Mouse (Mus musculus): ENCODE results near the gene Sema6d. TPM values are rescaled to one million over a fixed set of nuclear protein-coding genes. Genes with fewer than 3 reads are reported as not detected.

The Sema6d gene
- polyA plus RNA-seq, 1 experiment from 2014 or later: 27.5 TPM

- WGBS: 82% methylated on average over 5 of the region's 5 CpGs
- no peak overlapping the region for H3K9ac ChIP-seq
- H3K36me3 ChIP-seq: peaks cover 82% of the 10 kb centered on the region
Observed at GRCm38 (mm10) chr2:124660686-124661085, 570.9 kb downstream of the Sema6d start.

GRCm38 (mm10) chr2:124661316-124661715 is 571.5 kb downstream of the Sema6d start:
- 92% methylated on average over 9 of the region's 9 CpGs for WGBS
- no peak overlapping the region for H3K27ac ChIP-seq (ENCODE audit: poor library complexity, severe bottlenecking)

More at GRCm38 (mm10) chr2:124660686-124661085, 570.9 kb downstream of the Sema6d start:
- H3K9me3 ChIP-seq (replicated peaks): no peaks in the 10 kb centered on the region
- H3K27me3 ChIP-seq (replicated peaks): no peaks in the 10 kb centered on the region
- no peak for ATAC-seq (ENCODE audit: insufficient number of reproducible peaks, low FRiP score)
- no peak overlapping the region for H3K27ac ChIP-seq (ENCODE audit: poor library complexity, severe bottlenecking)
- H3K4me1 ChIP-seq (replicated peaks): peaks cover 11% of the 10 kb centered on the region
- no peak overlapping the region for H3K4me3 ChIP-seq
- no peak overlapping the region for H3K4me2 ChIP-seq

GRCm38 (mm10) chr2:124662257-124662656 is 572.5 kb downstream of the Sema6d start:
- Histone ChIP-seq H3K9me3 (replicated peaks) (no peaks in the 10 kb centered on the region), H3K27me3 (replicated peaks) (no peaks in the 10 kb centered on the region), H3K9ac (no peak overlapping the region), H3K4me1 (replicated peaks) (peaks cover 11% of the 10 kb centered on the region), H3K27ac (ENCODE audit: poor library complexity, severe bottlenecking) (0 out of 2 replicates have a peak overlapping the region, but pooled peaks have one; percentile 14), H3K36me3 (peaks cover 81% of the 10 kb centered on the region), H3K4me3 (no peak overlapping the region), H3K4me2 (no peak overlapping the region)
- 23% methylated on average over 5 of the region's 5 CpGs for whole genome bisulfite sequencing
- no peak for ATAC-seq (ENCODE audit: insufficient number of reproducible peaks, low FRiP score)

More at GRCm38 (mm10) chr2:124661316-124661715, 571.5 kb downstream of the Sema6d start:
- Histone ChIP-seq H3K9ac (no peak overlapping the region), H3K9me3 (replicated peaks) (no peaks in the 10 kb centered on the region), H3K27me3 (replicated peaks) (no peaks in the 10 kb centered on the region), H3K4me3 (no peak overlapping the region), H3K4me1 (replicated peaks) (peaks cover 11% of the 10 kb centered on the region), H3K36me3 (peaks cover 83% of the 10 kb centered on the region), H3K4me2 (no peak overlapping the region)
- no peak for ATAC-seq (ENCODE audit: insufficient number of reproducible peaks, low FRiP score)

- H3K9me3 ChIP-seq (replicated peaks): no peaks in the 10 kb centered on the region
- no peak overlapping the region for H3K9ac ChIP-seq
- H3K4me3 ChIP-seq: no peak overlapping the region
- H3K4me1 ChIP-seq (replicated peaks): peaks cover 11% of the 10 kb centered on the region
- no peak for ATAC-seq (ENCODE audit: insufficient number of reproducible peaks, low FRiP score)
- peaks cover 62% of the 10 kb centered on the region for H3K36me3 ChIP-seq
- H3K4me2 ChIP-seq: no peak overlapping the region
- WGBS: 89% methylated on average over 16 of the region's 16 CpGs
- H3K27me3 ChIP-seq (replicated peaks): no peaks in the 10 kb centered on the region
- H3K27ac ChIP-seq (ENCODE audit: poor library complexity, severe bottlenecking): no peak overlapping the region
Observed at GRCm38 (mm10) chr2:124664191-124664590, 574.4 kb downstream of the Sema6d start.

GRCm38 (mm10) chr2:124668431-124668830 is 578.7 kb downstream of the Sema6d start:
- ATAC-seq (ENCODE audit: insufficient number of reproducible peaks, low FRiP score): no peak
- Histone ChIP-seq H3K9ac (no peak overlapping the region), H3K27me3 (replicated peaks) (no peaks in the 10 kb centered on the region), H3K4me2 (no peak overlapping the region), H3K9me3 (replicated peaks) (no peaks in the 10 kb centered on the region), H3K4me1 (replicated peaks) (no peaks in the 10 kb centered on the region), H3K4me3 (no peak overlapping the region), H3K36me3 (peaks cover 36% of the 10 kb centered on the region), H3K27ac (ENCODE audit: poor library complexity, severe bottlenecking) (no peak overlapping the region)
- 85% methylated on average over 1 of the region's 1 CpGs for WGBS

GRCm38 (mm10) chr2:124673117-124673516 is 583.3 kb downstream of the Sema6d start:
- ATAC-seq (ENCODE audit: insufficient number of reproducible peaks, low FRiP score): no peak

GRCm38 (mm10) chr2:124684481-124684901 is 594.7 kb downstream of the Sema6d start:
- no peaks in the 10 kb centered on the region for H3K27me3 ChIP-seq (replicated peaks)
- 64% methylated on average over 5 of the region's 5 CpGs for WGBS
- no peak overlapping the region for H3K27ac ChIP-seq (ENCODE audit: poor library complexity, severe bottlenecking)
- no peaks in the 10 kb centered on the region for H3K4me1 ChIP-seq (replicated peaks)
- no peaks in the 10 kb centered on the region for H3K9me3 ChIP-seq (replicated peaks)
- no peaks in the 10 kb centered on the region for H3K36me3 ChIP-seq
- no peak for ATAC-seq (ENCODE audit: insufficient number of reproducible peaks, low FRiP score)
- H3K4me2 ChIP-seq: no peak overlapping the region
- H3K4me3 ChIP-seq: no peak overlapping the region
- H3K9ac ChIP-seq: no peak overlapping the region

More at GRCm38 (mm10) chr2:124673117-124673516, 583.3 kb downstream of the Sema6d start:
- Histone ChIP-seq H3K4me1 (replicated peaks) (no peaks in the 10 kb centered on the region), H3K27me3 (replicated peaks) (no peaks in the 10 kb centered on the region), H3K9me3 (replicated peaks) (no peaks in the 10 kb centered on the region), H3K4me2 (no peak overlapping the region), H3K9ac (no peak overlapping the region), H3K36me3 (no peaks in the 10 kb centered on the region), H3K27ac (ENCODE audit: poor library complexity, severe bottlenecking) (no peak overlapping the region), H3K4me3 (no peak overlapping the region)

GRCm38 (mm10) chr2:124690372-124690771 is 600.6 kb downstream of the Sema6d start:
- Histone ChIP-seq H3K27me3 (replicated peaks) (no peaks in the 10 kb centered on the region), H3K4me3 (no peak overlapping the region), H3K9ac (no peak overlapping the region), H3K4me2 (no peak overlapping the region), H3K9me3 (replicated peaks) (0 out of 2 replicates have a peak, but pooled peaks cover 4% of the 10 kb centered on the region), H3K36me3 (no peaks in the 10 kb centered on the region), H3K27ac (ENCODE audit: poor library complexity, severe bottlenecking) (no peak overlapping the region), H3K4me1 (replicated peaks) (no peaks in the 10 kb centered on the region)
- no peak for ATAC-seq (ENCODE audit: insufficient number of reproducible peaks, low FRiP score)
- 73% methylated on average over 1 of the region's 1 CpGs for WGBS

- Histone ChIP-seq H3K36me3 (no peaks in the 10 kb centered on the region), H3K9ac (no peak overlapping the region), H3K27ac (ENCODE audit: poor library complexity, severe bottlenecking) (no peak overlapping the region), H3K4me1 (replicated peaks) (no peaks in the 10 kb centered on the region; the same call in 1 of the 2 replicates), H3K4me2 (no peak overlapping the region), H3K4me3 (no peak overlapping the region), H3K9me3 (replicated peaks) (no peaks in the 10 kb centered on the region), H3K27me3 (replicated peaks) (no peaks in the 10 kb centered on the region)
- ATAC-seq (ENCODE audit: insufficient number of reproducible peaks, low FRiP score): no peak
- 81% methylated on average over 10 of the region's 10 CpGs for WGBS
Observed at GRCm38 (mm10) chr2:124702621-124703020, 612.9 kb downstream of the Sema6d start.

GRCm38 (mm10) chr2:124704922-124705321 is 615.2 kb downstream of the Sema6d start:
- H3K9ac ChIP-seq: no peak overlapping the region
- no peaks in the 10 kb centered on the region for H3K27me3 ChIP-seq (replicated peaks)
- H3K4me3 ChIP-seq: no peak overlapping the region
- H3K4me2 ChIP-seq: no peak overlapping the region
- H3K4me1 ChIP-seq (replicated peaks): no peaks in the 10 kb centered on the region; the same call in 1 of the 2 replicates
- no peaks in the 10 kb centered on the region for H3K9me3 ChIP-seq (replicated peaks)
- WGBS: 53% methylated on average over 4 of the region's 4 CpGs
- peak overlapping the region; percentile 64 for H3K27ac ChIP-seq (ENCODE audit: poor library complexity, severe bottlenecking)
- ATAC-seq (ENCODE audit: insufficient number of reproducible peaks, low FRiP score): peak; percentile 88
- H3K36me3 ChIP-seq: no peaks in the 10 kb centered on the region

GRCm38 (mm10) chr2:124705806-124706205 is 616.0 kb downstream of the Sema6d start:
- Histone ChIP-seq H3K4me2 (no peak overlapping the region), H3K36me3 (no peaks in the 10 kb centered on the region), H3K9ac (no peak overlapping the region), H3K4me1 (replicated peaks) (no peaks in the 10 kb centered on the region; the same call in 1 of the 2 replicates), H3K9me3 (replicated peaks) (no peaks in the 10 kb centered on the region), H3K27me3 (replicated peaks) (no peaks in the 10 kb centered on the region), H3K27ac (ENCODE audit: poor library complexity, severe bottlenecking) (peak overlapping the region; percentile 52; the same call in 1 of the 2 replicates), H3K4me3 (no peak overlapping the region)
- WGBS: 46% methylated on average over 4 of the region's 4 CpGs
- ATAC-seq (ENCODE audit: insufficient number of reproducible peaks, low FRiP score): no peak

- H3K27ac ChIP-seq (ENCODE audit: poor library complexity, severe bottlenecking): no peak overlapping the region
- ATAC-seq (ENCODE audit: insufficient number of reproducible peaks, low FRiP score): no peak
- no peak overlapping the region for H3K4me2 ChIP-seq
- H3K36me3 ChIP-seq: no peaks in the 10 kb centered on the region
- H3K4me3 ChIP-seq: no peak overlapping the region
- H3K27me3 ChIP-seq (replicated peaks): no peaks in the 10 kb centered on the region
- no peak overlapping the region for H3K9ac ChIP-seq
- H3K9me3 ChIP-seq (replicated peaks): no peaks in the 10 kb centered on the region
- H3K4me1 ChIP-seq (replicated peaks): no peaks in the 10 kb centered on the region; the same call in 1 of the 2 replicates
- 57% methylated on average over 7 of the region's 7 CpGs for WGBS
Observed at GRCm38 (mm10) chr2:124706896-124707295, 617.1 kb downstream of the Sema6d start.
